Mouse (Mus musculus) spleen, adult 2 months (tissue): ENCODE measurements at regions not wholly inside any gene's neighbourhood (a gene's known extent, or its start where the extent isn't known, plus 50 kb on each side); places are given as distances from the start of the nearest gene placed in this dataset.

ENCODE experiments used
- CTCF ChIP-seq: fragments of 200-500 bp; IDR thresholded peaks from 2 replicates; pipeline ENCODE4 v1.5.1; 2011; ENCODE audit warnings: mild to moderate bottlenecking, inconsistent platforms; ENCODE audit not compliant: insufficient read depth, insufficient read length, insufficient replicate concordance; ENCODE audit errors: extremely low read depth
- POLR2A ChIP-seq: fragments of 200-500 bp; IDR thresholded peaks from 2 replicates; pipeline ENCODE4 v1.6.1; 2011; ENCODE audit warnings: low read depth, low read length, inconsistent platforms

GRCm38 (mm10) chr10:9462361-9462760 lies 212.6 kb downstream of the Samd5 start:
- no peak for TF ChIP-seq CTCF
- TF ChIP-seq POLR2A: no peak
